Mouse (Mus musculus) liver, embryonic 11.5 days (tissue): ENCODE measurements around the gene Akr1b10. TPM values are rescaled to one million over a fixed set of nuclear protein-coding genes. Genes with fewer than 3 reads are reported as not detected.
"Not testable (repeated sequence)": the region's sequence is repeated elsewhere in the genome, so short reads cannot be mapped to it uniquely, and the experiment has no call there.

Experiments
- ATAC-seq: fragments of 200-750 bp; cut with Nextera tagmentation; replicated peaks from 2 replicates; pipeline ENCODE4 v1.8.0; 2017; ENCODE audit warnings: moderate number of reproducible peaks, mild to moderate bottlenecking, moderate TSS enrichment, moderate library complexity; ENCODE audit not compliant: low FRiP score
- DNase-seq: peaks from one replicate; pipeline ENCODE4 v3.0.0-alpha.2; 2017; ENCODE audit warnings: low spot score
- H3K27ac ChIP-seq: fragments of 300-500 bp; sonication (generic); 2 replicates; pipeline ENCODE4 v1.5.1; 2014; ENCODE audit warnings: mild to moderate bottlenecking, low read depth, low read length, control low read depth
- H3K27me3 ChIP-seq: fragments of 300-500 bp; sonication (generic); replicated peaks from 2 replicates; pipeline ENCODE4 v1.6.1; 2014; ENCODE audit warnings: low read length, mixed read lengths; ENCODE audit not compliant: control insufficient read depth, insufficient read depth
- H3K36me3 ChIP-seq: fragments of 300-500 bp; sonication (generic); 2 replicates; pipeline ENCODE4 v1.6.1; 2014; ENCODE audit warnings: mild to moderate bottlenecking, low read length, moderate library complexity, mixed read lengths; ENCODE audit not compliant: control insufficient read depth, insufficient read depth
- H3K4me1 ChIP-seq: fragments of 300-500 bp; sonication (generic); replicated peaks from 2 replicates; pipeline ENCODE4 v1.6.1; 2014; ENCODE audit warnings: low read length, mixed read lengths; ENCODE audit not compliant: control insufficient read depth, insufficient read depth
- H3K4me2 ChIP-seq: fragments of 300-500 bp; sonication (generic); 2 replicates; pipeline ENCODE4 v1.6.1; 2014; ENCODE audit warnings: mild to moderate bottlenecking, control low read depth, moderate library complexity
- H3K4me3 ChIP-seq: fragments of 300-500 bp; sonication (generic); 2 replicates; pipeline ENCODE4 v1.5.1; 2014; ENCODE audit warnings: low read depth, low read length, control low read depth
- H3K9ac ChIP-seq: fragments of 300-500 bp; sonication (generic); 2 replicates; pipeline ENCODE4 v1.6.1; 2014; ENCODE audit warnings: low read depth, low read length, control low read depth
- H3K9me3 ChIP-seq: fragments of 300-500 bp; sonication (generic); 2 replicates; pipeline ENCODE4 v1.6.1; 2016; ENCODE audit warnings: low read length, inconsistent platforms, mixed read lengths; ENCODE audit not compliant: control insufficient read depth
- WGBS: fragments of 180-500 bp; shearing (Covaris S2); extraction: QIAGEN DNeasy Blood & Tissue Kit; methylation state at CpG from one replicate; pipeline ENCODE4 v1.1.7; 2014; 5-methylcytosine and 5-hydroxymethylcytosine counted together
- polyA plus RNA-seq: library from polyadenylated mRNA; unstranded; fragments of >200 nt; fragmentation: Nextera tagmentation; extraction: Ambion mirVana; gene quantifications from 2 replicates; pipeline ENCODE4 v1.2.1, GENCODE M21; 2014

Akr1b10 gene
- polyA plus RNA-seq, 1 experiment from 2014 or later, result 16.1 TPM

- not testable (repeated sequence) for H3K4me1 ChIP-seq, H3K9me3 ChIP-seq, H3K36me3 ChIP-seq, H3K27me3 ChIP-seq, ATAC-seq, H3K9ac ChIP-seq, H3K4me2 ChIP-seq, H3K4me3 ChIP-seq, H3K27ac ChIP-seq, DNase-seq
- WGBS, result 52% methylated on average over 1 of the region's 1 CpGs
These were observed 29.4 kb downstream of the Akr1b10 start for GRCm38 (mm10) chr6:34413386-34413785.

DNA sequence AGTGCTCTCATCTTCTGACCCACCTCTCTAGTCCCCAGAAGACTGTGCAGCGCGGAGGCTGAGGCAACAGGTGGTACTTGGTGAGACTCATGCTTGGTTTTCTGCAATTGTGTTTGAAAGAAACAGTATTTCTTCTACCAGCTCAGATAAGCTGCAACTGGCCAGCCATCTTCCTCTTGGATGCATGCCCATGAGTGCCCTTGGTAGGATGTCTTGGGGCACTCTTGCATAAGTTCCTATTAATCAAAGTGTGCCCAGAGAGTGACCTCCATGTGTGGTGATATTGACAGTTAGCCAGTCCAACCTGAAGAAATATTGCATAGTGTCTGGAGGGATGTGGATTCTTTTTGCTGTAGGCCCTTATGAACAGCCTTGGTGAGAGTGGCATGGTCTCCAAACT lies 32.5 kb downstream of the Akr1b10 start:
- DNase-seq (no peak), ATAC-seq (no peak)
- Histone ChIP-seq H3K27ac (no peak overlapping the region), H3K4me2 (no peak overlapping the region), H3K9ac (no peak overlapping the region), H3K4me3 (no peak overlapping the region), H3K27me3 (no peaks in the 10 kb centered on the region), H3K9me3 (no peaks in the 10 kb centered on the region), H3K36me3 (no peaks in the 10 kb centered on the region), H3K4me1 (no peaks in the 10 kb centered on the region)
- WGBS, result 94% methylated on average over 2 of the region's 2 CpGs

- H3K4me1 ChIP-seq, result no peaks in the 10 kb centered on the region
- no peak overlapping the region for H3K4me2 ChIP-seq
- no peak for ATAC-seq
- H3K36me3 ChIP-seq, result no peaks in the 10 kb centered on the region
- H3K27ac ChIP-seq, result no peak overlapping the region
- H3K4me3 ChIP-seq, result no peak overlapping the region
- no peaks in the 10 kb centered on the region for H3K9me3 ChIP-seq
- no peaks in the 10 kb centered on the region for H3K27me3 ChIP-seq
- no peak for DNase-seq
- no peak overlapping the region for H3K9ac ChIP-seq
These were observed 35.1 kb downstream of the Akr1b10 start for GRCm38 (mm10) chr6:34419071-34419470.

DNA sequence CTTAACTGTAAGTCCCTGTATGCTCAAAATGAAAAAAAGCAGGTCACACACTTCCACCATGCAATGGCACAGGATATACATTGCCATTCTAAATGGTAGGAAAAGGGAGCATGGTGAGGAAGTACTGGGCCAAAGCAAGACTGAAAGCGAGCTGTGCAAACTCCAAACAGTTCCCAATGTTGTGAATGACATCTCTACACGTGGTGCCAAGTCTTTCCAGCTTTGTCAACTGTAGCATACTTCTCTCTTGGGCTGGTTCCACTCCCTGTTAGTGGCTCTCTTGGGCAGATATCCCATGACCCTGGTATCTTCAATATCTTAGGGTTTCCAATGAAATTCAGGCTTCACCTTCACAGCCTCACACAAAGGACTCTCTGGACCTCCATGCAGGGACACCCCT lies 55.0 kb downstream of the Akr1b10 start:
- DNase-seq (no peak), ATAC-seq (no peak)
- Histone ChIP-seq H3K9ac (no peak overlapping the region), H3K4me2 (no peak overlapping the region), H3K36me3 (no peaks in the 10 kb centered on the region), H3K4me1 (no peaks in the 10 kb centered on the region), H3K27me3 (no peaks in the 10 kb centered on the region), H3K9me3 (no peaks in the 10 kb centered on the region), H3K27ac (no peak overlapping the region), H3K4me3 (no peak overlapping the region)
- 57% methylated on average over 2 of the region's 2 CpGs for WGBS

DNA sequence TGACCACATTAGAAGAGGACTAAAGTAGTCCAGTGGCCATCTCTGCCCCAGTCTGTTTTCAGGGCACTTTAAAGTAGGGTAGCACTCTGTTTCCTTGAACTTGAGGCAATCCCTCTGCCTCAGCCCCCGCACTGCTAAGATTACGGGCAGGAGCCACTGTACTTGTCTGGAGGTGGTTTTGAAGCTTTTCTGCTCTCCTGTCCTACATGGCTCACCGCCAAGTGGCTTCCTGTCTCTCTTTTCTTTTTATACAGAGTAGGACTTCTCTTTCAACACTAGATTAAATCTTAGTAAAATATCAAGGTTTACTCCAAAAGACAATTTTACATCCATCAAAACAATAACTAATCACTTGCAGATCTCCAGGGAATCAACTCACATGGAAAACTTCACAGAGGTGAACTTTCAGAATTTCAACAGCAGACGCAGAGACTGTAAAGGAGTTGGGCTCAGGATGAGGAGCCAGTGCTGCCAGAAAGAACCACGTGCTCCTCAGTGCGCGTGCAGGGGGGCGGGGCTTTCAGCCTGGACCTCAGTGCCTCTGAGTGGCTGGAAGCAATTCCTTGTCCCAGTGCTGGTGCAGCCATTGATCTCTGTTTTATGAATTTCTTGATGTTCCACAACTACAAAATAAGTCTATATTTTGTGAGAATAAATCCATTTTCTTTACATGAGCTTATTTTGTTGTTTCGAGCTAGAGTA lies 57.7 kb downstream of the Akr1b10 start:
- WGBS, result 66% methylated on average over 9 of the region's 9 CpGs
- DNase-seq, result no peak
- Histone ChIP-seq H3K4me3 (no peak overlapping the region), H3K36me3 (no peaks in the 10 kb centered on the region), H3K4me1 (no peaks in the 10 kb centered on the region), H3K27ac (no peak overlapping the region), H3K9me3 (no peaks in the 10 kb centered on the region), H3K4me2 (no peak overlapping the region), H3K9ac (no peak overlapping the region), H3K27me3 (no peaks in the 10 kb centered on the region)
- no peak for ATAC-seq

GRCm38 (mm10) chr6:34443791-34444190 lies 59.8 kb downstream of the Akr1b10 start:
- no peaks in the 10 kb centered on the region for H3K27me3 ChIP-seq
- no peak overlapping the region for H3K4me3 ChIP-seq
- no peak overlapping the region for H3K4me2 ChIP-seq
- no peaks in the 10 kb centered on the region for H3K36me3 ChIP-seq
- H3K9ac ChIP-seq, result no peak overlapping the region
- 77% methylated on average over 2 of the region's 2 CpGs for WGBS
- H3K27ac ChIP-seq, result no peak overlapping the region
- ATAC-seq, result no peak
- H3K9me3 ChIP-seq, result no peaks in the 10 kb centered on the region
- DNase-seq, result no peak
- H3K4me1 ChIP-seq, result no peaks in the 10 kb centered on the region

Other genes with a start within 250 kb of the Akr1b10 start
- gene Slc35b4, start 207.1 kb upstream of the Akr1b10 start, polyA plus RNA-seq, result 37.5 and 41.6 TPM in 2 replicates
- 131 and 132 TPM in 2 replicates for gene Akr1b3, start 66.7 kb upstream of the Akr1b10 start, polyA plus RNA-seq
- gene Akr1b8, start 30.1 kb upstream of the Akr1b10 start, polyA plus RNA-seq, result 9.7 and 10.7 TPM in 2 replicates
- gene Akr1b7, start 28.1 kb downstream of the Akr1b10 start, polyA plus RNA-seq, result 0.70 and 1.2 TPM in 2 replicates
- 38.1 and 43.4 TPM in 2 replicates for gene Bpgm, start 92.0 kb downstream of the Akr1b10 start, polyA plus RNA-seq
- gene Cald1, start 214.3 kb downstream of the Akr1b10 start, polyA plus RNA-seq, result 120 and 134 TPM in 2 replicates